Mouse (Mus musculus): ENCODE measurements at regions not wholly inside any gene's neighbourhood (a gene's known extent, or its start where the extent isn't known, plus 50 kb on each side); places are given as distances from the start of the nearest gene placed in this dataset.

GRCm38 (mm10) chr7:72503756-72504155 lies 197.3 kb upstream of the Mctp2 start:
- Histone ChIP-seq H3K4me3 (replicated peaks) (no peak overlapping the region), H3K27me3 (no peaks in the 10 kb centered on the region), H3K36me3 (no peaks in the 10 kb centered on the region), H3K27ac (replicated peaks) (no peak overlapping the region), H3K9me3 (replicated peaks) (no peaks in the 10 kb centered on the region), H3K9ac (no peak overlapping the region), H3K4me2 (replicated peaks) (no peak overlapping the region), H3K4me1 (peaks cover 6% of the 10 kb centered on the region)
- ATAC-seq (ENCODE audit: insufficient number of reproducible peaks, low FRiP score, low TSS enrichment, low read depth): no peak

GRCm38 (mm10) chr7:72504268-72504667 lies 197.9 kb upstream of the Mctp2 start:
- Histone ChIP-seq H3K27ac (replicated peaks) (peak overlapping the region; percentile 4; the same call in 1 of the 2 replicates), H3K4me3 (replicated peaks) (no peak overlapping the region), H3K4me2 (replicated peaks) (no peak overlapping the region), H3K4me1 (peaks cover 6% of the 10 kb centered on the region), H3K9me3 (replicated peaks) (no peaks in the 10 kb centered on the region), H3K27me3 (no peaks in the 10 kb centered on the region), H3K9ac (no peak overlapping the region), H3K36me3 (no peaks in the 10 kb centered on the region)
- ATAC-seq (ENCODE audit: insufficient number of reproducible peaks, low FRiP score, low TSS enrichment, low read depth): no peak
- 47% methylated on average over 4 of the region's 4 CpGs for WGBS

GRCm38 (mm10) chr7:72505732-72506460 lies 199.5 kb upstream of the Mctp2 start:
- no peak overlapping the region for H3K4me3 ChIP-seq (replicated peaks)
- H3K27ac ChIP-seq (replicated peaks): 0 out of 2 replicates have a peak overlapping the region, but pooled peaks have one; percentile 39
- H3K9ac ChIP-seq: no peak overlapping the region
- H3K4me2 ChIP-seq (replicated peaks): no peak overlapping the region
- peaks cover 6% of the 10 kb centered on the region for H3K4me1 ChIP-seq
- 51% methylated on average over 8 of the region's 8 CpGs for WGBS
- no peaks in the 10 kb centered on the region for H3K36me3 ChIP-seq
- no peaks in the 10 kb centered on the region for H3K9me3 ChIP-seq (replicated peaks)
- ATAC-seq (ENCODE audit: insufficient number of reproducible peaks, low FRiP score, low TSS enrichment, low read depth): 0 out of 2 replicates have a peak, but pooled peaks have one; percentile 54
- no peaks in the 10 kb centered on the region for H3K27me3 ChIP-seq

- H3K4me1 ChIP-seq: peaks cover 6% of the 10 kb centered on the region
- no peaks in the 10 kb centered on the region for H3K27me3 ChIP-seq
- no peaks in the 10 kb centered on the region for H3K36me3 ChIP-seq
- H3K4me2 ChIP-seq (replicated peaks): no peak overlapping the region
- no peak overlapping the region for H3K9ac ChIP-seq
- no peaks in the 10 kb centered on the region for H3K9me3 ChIP-seq (replicated peaks)
- 44% methylated on average over 5 of the region's 5 CpGs for WGBS
- no peak overlapping the region for H3K4me3 ChIP-seq (replicated peaks)
- no peak overlapping the region for H3K27ac ChIP-seq (replicated peaks)
- no peak for ATAC-seq (ENCODE audit: insufficient number of reproducible peaks, low FRiP score, low TSS enrichment, low read depth)
Observed at GRCm38 (mm10) chr7:72507946-72508345, 201.5 kb upstream of the Mctp2 start.

- no peak overlapping the region for H3K4me2 ChIP-seq (replicated peaks)
- WGBS: 59% methylated on average over 4 of the region's 4 CpGs
- H3K27me3 ChIP-seq: no peaks in the 10 kb centered on the region
- H3K4me3 ChIP-seq (replicated peaks): no peak overlapping the region
- no peak overlapping the region for H3K9ac ChIP-seq
- ATAC-seq (ENCODE audit: insufficient number of reproducible peaks, low FRiP score, low TSS enrichment, low read depth): no peak
- H3K9me3 ChIP-seq (replicated peaks): no peaks in the 10 kb centered on the region
- H3K27ac ChIP-seq (replicated peaks): no peak overlapping the region
- H3K36me3 ChIP-seq: no peaks in the 10 kb centered on the region
- peaks cover 6% of the 10 kb centered on the region for H3K4me1 ChIP-seq
Observed at GRCm38 (mm10) chr7:72510116-72510515, 203.7 kb upstream of the Mctp2 start.

GRCm38 (mm10) chr7:72513446-72513845 lies 207.0 kb upstream of the Mctp2 start:
- Histone ChIP-seq H3K4me3 (replicated peaks) (no peak overlapping the region), H3K27me3 (no peaks in the 10 kb centered on the region), H3K9ac (no peak overlapping the region), H3K9me3 (replicated peaks) (no peaks in the 10 kb centered on the region), H3K4me2 (replicated peaks) (no peak overlapping the region), H3K27ac (replicated peaks) (peak overlapping the region; percentile 71; the same call in 1 of the 2 replicates), H3K4me1 (no peaks in the 10 kb centered on the region), H3K36me3 (no peaks in the 10 kb centered on the region)
- 70% methylated on average over 4 of the region's 4 CpGs for WGBS
- no peak for ATAC-seq (ENCODE audit: insufficient number of reproducible peaks, low FRiP score, low TSS enrichment, low read depth)

GRCm38 (mm10) chr7:72514851-72515250 lies 208.4 kb upstream of the Mctp2 start:
- Histone ChIP-seq H3K4me2 (replicated peaks) (no peak overlapping the region), H3K9me3 (replicated peaks) (no peaks in the 10 kb centered on the region), H3K4me1 (0 out of 2 replicates have a peak, but pooled peaks cover 6% of the 10 kb centered on the region), H3K9ac (no peak overlapping the region), H3K4me3 (replicated peaks) (no peak overlapping the region), H3K27ac (replicated peaks) (no peak overlapping the region), H3K27me3 (no peaks in the 10 kb centered on the region), H3K36me3 (no peaks in the 10 kb centered on the region)
- 79% methylated on average over 2 of the region's 2 CpGs for WGBS
- ATAC-seq (ENCODE audit: insufficient number of reproducible peaks, low FRiP score, low TSS enrichment, low read depth): no peak

- Histone ChIP-seq H3K9ac (no peak overlapping the region), H3K4me2 (replicated peaks) (no peak overlapping the region), H3K27me3 (no peaks in the 10 kb centered on the region), H3K4me3 (replicated peaks) (no peak overlapping the region), H3K4me1 (0 out of 2 replicates have a peak, but pooled peaks cover 6% of the 10 kb centered on the region), H3K36me3 (no peaks in the 10 kb centered on the region), H3K9me3 (replicated peaks) (no peaks in the 10 kb centered on the region), H3K27ac (replicated peaks) (peak overlapping the region; percentile 34; the same call in 1 of the 2 replicates)
- ATAC-seq (ENCODE audit: insufficient number of reproducible peaks, low FRiP score, low TSS enrichment, low read depth): no peak
- 52% methylated on average over 5 of the region's 5 CpGs for WGBS
Observed at GRCm38 (mm10) chr7:72518421-72518972, 212.1 kb upstream of the Mctp2 start.

- no peaks in the 10 kb centered on the region for H3K27me3 ChIP-seq
- no peaks in the 10 kb centered on the region for H3K9me3 ChIP-seq (replicated peaks)
- H3K9ac ChIP-seq: no peak overlapping the region
- H3K4me2 ChIP-seq (replicated peaks): no peak overlapping the region
- WGBS: 32% methylated on average over 6 of the region's 6 CpGs
- H3K4me1 ChIP-seq: 0 out of 2 replicates have a peak, but pooled peaks cover 6% of the 10 kb centered on the region
- ATAC-seq (ENCODE audit: insufficient number of reproducible peaks, low FRiP score, low TSS enrichment, low read depth): no peak
- H3K27ac ChIP-seq (replicated peaks): peak overlapping the region; percentile 75
- no peaks in the 10 kb centered on the region for H3K36me3 ChIP-seq
- H3K4me3 ChIP-seq (replicated peaks): no peak overlapping the region
Observed at GRCm38 (mm10) chr7:72519359-72520115, 213.1 kb upstream of the Mctp2 start.

- WGBS: 70% methylated on average over 3 of the region's 3 CpGs
- no peak for ATAC-seq (ENCODE audit: insufficient number of reproducible peaks, low FRiP score, low TSS enrichment, low read depth)
- no peaks in the 10 kb centered on the region for H3K9me3 ChIP-seq (replicated peaks)
Observed at GRCm38 (mm10) chr7:72528873-72529272, 222.5 kb upstream of the Mctp2 start.

GRCm38 (mm10) chr7:72538288-72538687 lies 231.9 kb upstream of the Mctp2 start:
- 67% methylated on average over 6 of the region's 6 CpGs for WGBS
- no peaks in the 10 kb centered on the region for H3K4me1 ChIP-seq

More at GRCm38 (mm10) chr7:72528873-72529272, 222.5 kb upstream of the Mctp2 start:
- no peaks in the 10 kb centered on the region for H3K27me3 ChIP-seq
- no peak overlapping the region for H3K4me2 ChIP-seq (replicated peaks)
- no peak overlapping the region for H3K4me3 ChIP-seq (replicated peaks)
- H3K27ac ChIP-seq (replicated peaks): no peak overlapping the region
- no peak overlapping the region for H3K9ac ChIP-seq
- no peaks in the 10 kb centered on the region for H3K36me3 ChIP-seq
- H3K4me1 ChIP-seq: 0 out of 2 replicates have a peak, but pooled peaks cover 2% of the 10 kb centered on the region

More at GRCm38 (mm10) chr7:72538288-72538687, 231.9 kb upstream of the Mctp2 start:
- no peak overlapping the region for H3K27ac ChIP-seq (replicated peaks)
- ATAC-seq (ENCODE audit: insufficient number of reproducible peaks, low FRiP score, low TSS enrichment, low read depth): no peak
- no peak overlapping the region for H3K4me2 ChIP-seq (replicated peaks)
- H3K9ac ChIP-seq: no peak overlapping the region
- H3K9me3 ChIP-seq (replicated peaks): no peaks in the 10 kb centered on the region
- no peaks in the 10 kb centered on the region for H3K27me3 ChIP-seq
- no peak overlapping the region for H3K4me3 ChIP-seq (replicated peaks)
- no peaks in the 10 kb centered on the region for H3K36me3 ChIP-seq

Measured in embryonic facial prominence, embryonic 15.5 days (tissue).